Mouse (Mus musculus) R1 (cell line): ENCODE results near the gene Tssc4.

Source experiments
- DNase-seq: peaks from one replicate; pipeline ENCODE4 v3.0.0-alpha.2; 2018; ENCODE audit warnings: low read depth, low spot score

The Tssc4 gene

GRCm38 (mm10) chr7:143068316-143068881 lies 650 bp upstream of the Tssc4 start:
- peak; percentile 86 for DNase-seq

GRCm38 (mm10) chr7:143069751-143070400 lies 827 bp downstream of the Tssc4 start:
- peak; percentile 12 for DNase-seq

- DNase-seq: no peak
Observed at GRCm38 (mm10) chr7:143070506-143071070, 1.5 kb downstream of the Tssc4 start.

- no peak for DNase-seq
Observed at GRCm38 (mm10) chr7:143072605-143073004, 3.6 kb downstream of the Tssc4 start.

GRCm38 (mm10) chr7:143073086-143073485 lies 4.0 kb downstream of the Tssc4 start:
- DNase-seq: peak; percentile 68

GRCm38 (mm10) chr7:143075394-143075793 lies 6.3 kb downstream of the Tssc4 start:
- DNase-seq: no peak

GRCm38 (mm10) chr7:143077351-143077750 lies 8.3 kb downstream of the Tssc4 start:
- no peak for DNase-seq

- no peak for DNase-seq
Observed at GRCm38 (mm10) chr7:143082024-143082423, 13.0 kb downstream of the Tssc4 start.

GRCm38 (mm10) chr7:143083708-143084107 lies 14.7 kb downstream of the Tssc4 start:
- no peak for DNase-seq

- DNase-seq: peak; percentile 69
Observed at GRCm38 (mm10) chr7:143086366-143086765, 17.3 kb downstream of the Tssc4 start.

GRCm38 (mm10) chr7:143087070-143087579 lies 18.1 kb downstream of the Tssc4 start:
- DNase-seq: peak; percentile 74

GRCm38 (mm10) chr7:143093847-143094246 lies 24.8 kb downstream of the Tssc4 start:
- no peak for DNase-seq

- DNase-seq: peak; percentile 57
Observed at GRCm38 (mm10) chr7:143094592-143095553, 25.8 kb downstream of the Tssc4 start, which contains the start of gene Trpm5. Gene Trpm5 (minus strand): TSS chr7:143094642.

- DNase-seq: no peak
Observed at GRCm38 (mm10) chr7:143095554-143095907, 26.5 kb downstream of the Tssc4 start.

- DNase-seq: no peak
Observed at GRCm38 (mm10) chr7:143100759-143101158, 31.7 kb downstream of the Tssc4 start.

- no peak for DNase-seq
Observed at GRCm38 (mm10) chr7:143105258-143105897, 36.3 kb downstream of the Tssc4 start.

GRCm38 (mm10) chr7:143106062-143106461 lies 37.0 kb downstream of the Tssc4 start, which contains the start of gene Kcnq1:
Gene Kcnq1 (plus strand): TSS chr7:143106362.
- no peak for DNase-seq

- peak; percentile 50 for DNase-seq
Observed at GRCm38 (mm10) chr7:143106672-143107465, 37.8 kb downstream of the Tssc4 start.

GRCm38 (mm10) chr7:143108200-143108599 lies 39.2 kb downstream of the Tssc4 start:
- DNase-seq: no peak

- no peak for DNase-seq
Observed at GRCm38 (mm10) chr7:143108996-143109660, 40.1 kb downstream of the Tssc4 start.
